Mouse (Mus musculus): ENCODE results near the gene Gm5129. TPM values are rescaled to one million over a fixed set of nuclear protein-coding genes. Genes with fewer than 3 reads are reported as not detected.
"Not testable (repeated sequence)": the region's sequence is repeated elsewhere in the genome, so short reads cannot be mapped to it uniquely, and the experiment has no call there.

Gm5129 gene
- total RNA-seq (2021), result not detected

DNA sequence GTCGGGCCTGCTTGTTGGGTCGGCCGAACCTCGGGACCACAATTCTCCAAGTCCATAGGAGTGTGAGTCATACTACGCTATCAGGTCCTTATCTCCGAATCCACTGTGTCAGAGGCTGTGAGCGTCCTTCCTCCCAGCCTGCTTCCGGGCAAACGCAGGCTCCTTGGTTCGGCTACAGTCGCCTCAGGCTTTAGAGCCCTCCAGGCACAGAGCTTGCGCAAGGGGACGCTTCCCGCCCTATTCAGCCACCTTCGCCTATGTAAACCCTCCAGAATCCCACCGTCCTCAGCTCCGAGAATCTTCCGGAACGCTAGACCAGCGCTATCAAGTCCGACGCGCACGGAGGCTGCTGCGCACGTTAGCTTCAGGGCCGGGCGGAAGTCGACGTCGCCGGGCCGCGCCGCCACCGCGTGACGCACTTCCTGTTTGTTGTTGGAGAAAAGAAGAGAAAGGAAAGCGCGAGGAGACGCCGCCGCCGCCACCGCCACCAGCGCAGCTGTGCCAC lies at the start of gene Gm5129, which contains the start of gene Dnajb6:
Gene Gm5129 (minus strand): TSS at position 380 of the 505 bp plus-strand sequence.
Gene Dnajb6 (plus strand): TSS at position 132 of the 505 bp plus-strand sequence.
- peak; percentile 98 to 99 for DNase-seq (ENCODE audit: extremely low spot score in 1 of 2, low spot score in 1 of 2)

GRCm38 (mm10) chr5:29784906-29785305 lies 49.2 kb upstream of the Gm5129 start:
- DNase-seq (ENCODE audit: extremely low spot score in 1 of 2, low spot score in 1 of 2), result not testable (repeated sequence)

- DNase-seq (ENCODE audit: extremely low spot score in 1 of 2, low spot score in 1 of 2), result no peak
Measured at GRCm38 (mm10) chr5:29782261-29782660, 46.5 kb upstream of the Gm5129 start.

DNA sequence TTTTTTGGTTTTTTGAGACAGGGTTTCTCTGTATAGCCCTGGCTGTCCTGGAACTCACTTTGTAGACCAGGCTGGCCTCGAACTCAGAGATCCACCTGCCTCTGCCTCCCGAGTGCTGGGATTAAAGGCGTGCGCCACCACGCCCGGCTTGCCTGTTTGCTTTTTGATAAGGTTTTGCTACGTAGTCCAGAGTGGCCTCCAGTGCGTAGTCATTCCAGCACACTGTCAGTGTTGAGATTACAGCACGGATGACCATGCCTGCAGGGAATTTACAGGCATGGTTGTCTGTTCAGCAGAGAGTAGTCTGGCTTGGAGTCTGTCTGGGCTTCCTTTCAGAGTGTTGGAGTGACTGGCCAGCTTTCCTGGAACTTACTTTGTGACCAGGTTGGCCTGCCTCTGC lies 44.0 kb upstream of the Gm5129 start:
- DNase-seq (ENCODE audit: extremely low spot score in 1 of 2, low spot score in 1 of 2), result not testable (repeated sequence)

- DNase-seq (ENCODE audit: extremely low spot score in 1 of 2, low spot score in 1 of 2), result no peak
Measured at GRCm38 (mm10) chr5:29778029-29778428, 42.3 kb upstream of the Gm5129 start.

- DNase-seq (ENCODE audit: extremely low spot score in 1 of 2, low spot score in 1 of 2), result no peak
Measured at GRCm38 (mm10) chr5:29775437-29775836, 39.7 kb upstream of the Gm5129 start.

DNA sequence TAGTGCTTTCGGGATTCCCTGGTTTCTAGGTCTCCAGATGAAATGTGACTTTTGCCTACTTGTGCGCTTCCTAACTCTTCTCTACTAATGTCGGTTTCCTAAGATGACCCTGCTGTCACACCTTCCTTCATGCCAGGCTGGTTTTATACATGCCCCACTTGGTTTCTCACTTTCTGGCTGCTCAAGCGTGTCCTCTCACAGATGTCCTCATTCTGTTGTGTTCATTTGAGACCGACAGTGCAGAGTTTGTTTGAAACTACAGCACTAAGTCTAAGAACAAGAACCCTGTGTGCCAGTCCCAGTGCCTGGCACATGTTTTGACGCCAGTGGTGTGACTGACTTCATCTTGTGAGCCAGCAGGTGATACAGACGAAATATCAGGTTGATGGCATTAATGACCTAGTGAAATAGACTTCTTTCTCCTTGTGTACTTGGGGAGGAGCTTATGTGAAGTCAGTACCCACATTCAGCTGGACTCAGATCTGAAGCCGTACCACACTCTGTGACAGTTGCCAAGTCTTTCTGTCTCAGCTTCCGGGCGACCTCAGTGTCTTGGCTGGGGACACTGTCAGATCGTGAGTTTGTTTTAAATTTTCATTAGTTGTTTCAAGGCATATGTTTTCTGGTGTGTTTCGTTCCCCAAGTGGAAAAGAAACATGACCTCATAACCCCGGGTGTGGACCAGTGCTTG lies 37.9 kb upstream of the Gm5129 start:
- no peak for DNase-seq (ENCODE audit: extremely low spot score in 1 of 2, low spot score in 1 of 2)

DNA sequence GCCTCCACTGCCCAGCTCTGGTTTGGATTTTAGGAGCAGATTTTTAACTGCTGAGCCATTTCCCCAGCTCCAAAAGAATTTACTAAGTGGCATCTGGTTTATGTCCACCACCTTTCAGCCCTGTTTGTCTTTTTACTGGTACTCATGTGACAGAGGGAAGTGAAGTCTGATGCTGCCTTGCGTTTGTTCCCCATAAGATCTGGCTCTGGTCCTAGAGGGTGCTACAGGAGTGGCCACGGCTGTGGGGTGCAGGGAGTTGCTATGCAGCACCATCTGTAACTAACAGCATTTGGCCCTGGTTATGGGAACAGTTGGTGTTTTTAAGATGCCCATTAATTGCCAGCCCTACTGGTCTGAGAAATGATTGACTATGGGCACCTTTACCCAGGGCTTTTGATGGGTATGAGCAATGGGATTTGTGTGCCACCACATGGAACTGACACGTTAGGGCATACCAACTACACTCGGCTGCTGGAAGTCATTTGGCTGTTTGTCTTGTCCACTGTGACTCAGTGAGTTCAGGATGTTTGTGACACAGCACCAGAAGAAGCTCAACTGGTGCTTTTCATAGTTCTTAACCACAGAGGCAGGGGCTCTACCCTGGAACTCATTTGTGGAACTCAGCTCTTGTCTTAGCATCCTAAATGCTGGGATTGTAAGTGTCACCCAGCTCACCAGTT lies 37.1 kb upstream of the Gm5129 start:
- DNase-seq (ENCODE audit: extremely low spot score in 1 of 2, low spot score in 1 of 2), result no peak

DNA sequence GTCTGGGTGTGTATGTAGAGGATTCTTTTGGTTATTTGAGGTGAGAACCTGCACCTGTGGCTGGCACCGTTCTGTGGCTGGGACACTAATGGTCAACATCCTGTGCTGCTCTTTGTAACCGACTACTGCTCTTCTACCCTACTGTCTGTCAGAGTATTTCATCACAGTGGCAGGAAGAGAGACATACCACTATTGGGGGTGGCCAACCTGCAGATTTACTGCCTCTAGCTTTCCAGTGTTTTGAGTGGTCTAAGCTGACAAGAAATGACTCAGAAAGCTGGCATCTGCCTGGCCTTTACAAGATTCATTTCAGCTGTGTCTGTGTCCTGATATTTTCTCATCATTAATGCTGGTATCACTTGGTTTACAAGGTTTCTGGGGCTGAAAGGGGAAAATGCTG lies 36.3 kb upstream of the Gm5129 start:
- no peak for DNase-seq (ENCODE audit: extremely low spot score in 1 of 2, low spot score in 1 of 2)

DNA sequence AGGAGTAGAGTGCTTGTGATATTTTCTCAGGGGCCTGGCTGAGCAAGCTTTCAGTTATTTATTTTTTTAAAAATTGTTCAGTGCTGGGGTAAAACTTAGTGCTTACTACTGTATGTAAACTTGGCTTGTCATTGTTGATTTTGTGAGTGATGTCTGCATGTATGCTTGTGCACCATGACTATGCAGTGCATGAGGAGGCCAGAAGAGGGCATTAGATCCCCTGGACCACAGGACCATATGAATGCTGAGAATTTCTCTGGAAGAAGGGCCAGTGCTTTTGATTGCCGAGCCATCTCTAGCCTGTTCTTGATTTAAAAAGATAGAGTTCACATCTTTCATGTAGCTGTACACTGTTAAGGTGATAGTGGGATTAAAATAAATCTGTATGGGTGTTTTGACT lies 35.2 kb upstream of the Gm5129 start:
- DNase-seq (ENCODE audit: extremely low spot score in 1 of 2, low spot score in 1 of 2), result no peak

DNA sequence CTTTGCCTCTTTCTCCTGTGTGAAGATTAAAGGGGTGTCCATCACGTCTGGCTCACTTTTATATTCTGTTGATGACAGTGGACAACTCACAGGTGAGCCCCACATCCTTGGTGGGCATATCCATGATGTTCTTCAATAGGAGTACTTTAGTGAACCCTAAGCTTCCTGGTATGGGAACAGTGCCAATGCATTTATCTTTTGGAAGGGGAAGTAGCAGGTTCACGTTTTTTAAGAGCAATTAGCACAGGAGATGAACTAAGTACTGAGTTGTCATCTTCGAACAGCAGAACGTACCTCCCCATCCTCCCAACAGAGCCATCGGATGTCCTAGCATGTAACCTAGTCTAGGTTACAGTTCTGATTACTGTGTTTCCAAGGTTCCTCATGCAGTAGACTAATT lies 23.6 kb upstream of the Gm5129 start:
- DNase-seq (ENCODE audit: extremely low spot score in 1 of 2, low spot score in 1 of 2), result no peak

DNA sequence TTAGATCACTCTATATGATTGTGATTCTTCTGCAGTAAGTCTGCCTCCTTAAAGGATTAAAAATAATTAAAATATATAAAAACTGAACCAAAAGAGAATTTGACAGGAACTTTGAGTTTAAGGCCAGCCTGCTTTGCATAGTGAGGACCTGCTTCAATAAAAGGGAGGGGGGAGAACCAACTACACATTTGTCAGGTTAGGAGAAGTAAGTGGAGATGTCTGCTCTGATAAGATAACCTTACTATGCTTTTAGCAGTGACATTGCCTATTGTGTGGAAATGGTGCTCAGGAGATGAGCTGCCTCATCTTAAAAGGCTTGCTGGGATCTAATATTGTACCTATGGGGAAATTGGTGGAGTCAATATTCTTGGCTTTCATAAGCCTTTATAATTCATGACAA lies 17.2 kb upstream of the Gm5129 start:
- no peak for DNase-seq (ENCODE audit: extremely low spot score in 1 of 2, low spot score in 1 of 2)

DNA sequence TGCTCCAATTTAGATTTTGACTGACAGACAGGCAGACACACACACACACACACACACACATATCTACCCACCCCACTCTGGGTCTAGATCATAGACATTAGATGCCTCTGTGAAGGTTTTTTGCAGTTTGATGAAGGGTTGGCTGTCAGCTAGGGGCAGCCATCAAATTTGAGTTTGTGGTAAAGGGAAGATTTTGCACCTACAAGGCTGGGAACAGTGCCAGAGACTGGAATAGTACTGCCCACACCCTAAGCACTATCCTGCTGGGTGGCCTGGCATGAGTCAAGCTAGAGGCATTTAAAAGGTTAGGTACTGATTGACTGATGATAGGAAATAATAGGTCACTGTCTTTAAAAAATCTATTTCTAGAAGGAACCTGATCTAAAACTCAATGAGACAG lies 15.6 kb upstream of the Gm5129 start:
- no peak for DNase-seq (ENCODE audit: extremely low spot score in 1 of 2, low spot score in 1 of 2)

DNA sequence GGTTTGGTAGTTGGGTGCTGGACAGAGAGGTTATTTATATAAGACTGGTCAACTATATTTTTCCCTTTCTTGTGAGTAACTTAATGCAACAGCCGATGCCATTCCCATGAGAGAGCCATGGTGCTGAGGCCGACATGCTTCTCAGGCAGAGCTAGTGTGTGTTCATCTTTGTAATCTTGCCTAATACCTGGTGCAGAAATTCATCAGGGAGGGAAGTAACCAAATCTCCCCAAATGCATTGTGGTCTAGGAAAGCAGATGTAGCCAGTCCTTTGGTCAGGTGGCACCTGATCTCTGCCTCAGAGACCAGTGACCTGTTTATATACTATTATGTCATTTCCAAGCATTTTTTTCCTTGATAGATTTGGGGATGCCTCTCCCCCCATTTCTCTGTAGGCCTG lies 11.9 kb upstream of the Gm5129 start:
- no peak for DNase-seq (ENCODE audit: extremely low spot score in 1 of 2, low spot score in 1 of 2)

DNA sequence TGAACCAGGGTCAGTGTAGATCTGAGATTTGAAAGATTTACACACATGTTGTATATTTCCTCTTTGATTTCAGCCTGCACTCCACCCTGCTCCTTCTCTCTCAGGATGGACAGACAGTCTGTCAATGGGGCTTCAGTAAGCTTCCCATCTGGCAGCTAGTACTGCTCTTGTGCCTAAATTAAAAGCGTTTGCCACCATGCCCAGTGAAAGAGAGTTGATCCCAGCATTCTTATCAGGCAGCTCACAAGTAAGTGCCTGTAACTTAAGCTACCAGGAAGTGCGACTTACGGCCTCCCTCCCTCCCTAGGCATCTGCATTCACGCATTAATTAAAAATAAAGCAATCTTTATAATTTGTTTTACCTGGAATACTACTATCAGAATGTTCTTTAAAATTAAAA lies 5.4 kb upstream of the Gm5129 start:
- DNase-seq (ENCODE audit: extremely low spot score in 1 of 2, low spot score in 1 of 2), result no peak

DNA sequence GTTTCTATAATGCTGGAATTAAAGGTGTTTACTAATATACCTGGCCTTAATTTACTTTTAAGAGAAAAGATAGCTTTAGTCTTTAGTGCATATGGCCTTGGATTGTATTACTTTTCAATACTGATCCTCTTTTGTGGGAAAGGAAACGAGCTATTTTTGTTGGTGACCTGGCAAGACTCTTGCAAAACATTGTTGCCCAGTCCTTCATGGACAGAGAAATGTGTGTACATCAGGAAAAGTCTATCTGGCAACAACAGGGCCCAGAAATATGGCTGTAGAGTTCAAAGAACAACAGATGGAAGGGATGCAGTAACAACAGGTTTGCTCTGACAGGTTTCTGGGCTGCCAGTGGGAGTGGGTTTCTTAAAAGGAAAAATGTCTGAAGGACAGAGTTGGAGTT lies 4.9 kb upstream of the Gm5129 start:
- DNase-seq (ENCODE audit: extremely low spot score in 1 of 2, low spot score in 1 of 2), result no peak

- no peak for DNase-seq (ENCODE audit: extremely low spot score in 1 of 2, low spot score in 1 of 2)
Measured at GRCm38 (mm10) chr5:29738076-29738475, 2.3 kb upstream of the Gm5129 start.

DNA sequence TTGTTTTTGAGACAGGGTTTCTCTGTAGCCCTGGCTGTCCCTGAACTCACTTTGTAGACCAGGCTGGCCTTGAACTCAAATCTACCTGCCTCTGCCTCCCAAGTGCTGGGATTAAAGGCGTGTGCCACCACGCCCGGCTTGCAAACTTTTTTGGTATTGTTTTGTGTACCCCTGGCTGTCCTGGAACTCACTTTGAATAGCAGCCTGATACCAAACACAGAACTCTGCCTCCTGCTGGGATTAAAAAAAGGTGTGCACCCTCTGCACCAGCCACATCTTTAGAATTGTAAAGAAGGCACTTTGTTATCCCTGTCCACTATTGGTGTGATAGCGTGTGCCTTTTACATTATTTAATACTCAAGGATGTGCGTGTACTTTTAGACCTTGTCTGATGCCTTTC lies 1.7 kb upstream of the Gm5129 start:
- DNase-seq (ENCODE audit: extremely low spot score in 1 of 2, low spot score in 1 of 2), result no peak

GRCm38 (mm10) chr5:29736942-29737341 lies 1.2 kb upstream of the Gm5129 start:
- DNase-seq (ENCODE audit: extremely low spot score in 1 of 2, low spot score in 1 of 2), result no peak

DNA sequence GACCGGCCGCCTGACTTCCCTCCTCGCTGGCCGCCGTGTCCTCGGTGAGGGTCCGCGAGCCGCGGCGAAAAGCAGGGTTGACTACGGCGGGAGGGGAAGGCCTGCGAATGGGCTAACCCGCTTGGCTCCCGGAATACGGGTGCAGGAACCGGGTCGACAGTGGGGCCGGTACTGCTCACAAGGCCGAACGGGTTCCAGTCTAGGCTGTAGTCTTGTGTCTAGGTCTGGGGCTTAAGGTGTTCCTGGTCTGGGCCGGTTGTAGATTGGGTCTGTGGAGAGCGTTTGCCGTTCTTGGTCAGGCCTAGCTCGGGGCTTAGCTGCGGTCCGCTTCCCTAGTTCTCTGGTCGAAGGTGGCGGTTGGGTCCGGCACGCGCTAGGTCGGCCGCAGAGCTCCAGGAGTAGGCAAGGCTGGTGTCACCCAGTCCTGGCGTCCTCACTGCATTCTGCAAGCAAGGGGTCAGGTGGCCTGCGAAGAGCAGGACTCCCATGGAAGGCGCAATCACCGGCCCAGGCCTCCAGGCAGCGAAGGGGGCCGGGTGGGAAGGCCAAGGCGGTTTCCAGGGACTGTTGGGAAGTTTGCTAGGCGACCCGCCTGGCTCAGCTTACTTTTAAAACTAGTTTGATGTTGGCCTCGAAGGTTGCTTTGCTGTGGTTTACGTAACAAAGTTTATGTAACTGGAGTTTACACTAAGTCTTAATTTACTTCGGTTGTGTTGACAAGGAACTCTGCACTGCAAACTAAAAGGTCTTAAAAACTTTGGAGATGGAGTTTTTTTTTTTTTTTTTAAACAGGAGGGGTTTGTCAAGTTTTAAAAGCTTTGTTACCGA lies 551 bp upstream of the Gm5129 start:
- no peak for DNase-seq (ENCODE audit: extremely low spot score in 1 of 2, low spot score in 1 of 2)

Data from layer of hippocampus, postnatal 25 days (tissue).